Mouse (Mus musculus) hindbrain, embryonic 16.5 days (tissue): Measurements from ENCODE around the gene Plekha7. TPM values are rescaled to one million over a fixed set of nuclear protein-coding genes. Genes with fewer than 3 reads are reported as not detected.
A peak's percentile ranks its signal among the peaks of the same experiment; 100 is the strongest.

Source experiments
- ATAC-seq: fragments of 200-750 bp; cut with Nextera tagmentation; 2 replicates; pipeline ENCODE4 v1.8.0; 2017; ENCODE audit warnings: moderate TSS enrichment, moderate library complexity
- H3K27ac ChIP-seq: fragments of 300-500 bp; sonication (generic); 2 replicates; pipeline ENCODE4 v1.5.1; 2014; ENCODE audit warnings: low read depth, mild to moderate bottlenecking, control low read depth, low read length, moderate library complexity
- H3K27me3 ChIP-seq: fragments of 300-500 bp; sonication (generic); replicated peaks from 2 replicates; pipeline ENCODE4 v1.6.1; 2014; ENCODE audit warnings: low read length; ENCODE audit not compliant: control insufficient read depth, insufficient read depth
- H3K36me3 ChIP-seq: fragments of 300-500 bp; sonication (generic); 2 replicates; pipeline ENCODE4 v1.6.1; 2014; ENCODE audit warnings: mild to moderate bottlenecking, low read length, moderate library complexity, mixed read lengths; ENCODE audit not compliant: control insufficient read depth, insufficient read depth
- H3K4me1 ChIP-seq: fragments of 300-500 bp; sonication (generic); 2 replicates; pipeline ENCODE4 v1.6.1; 2014; ENCODE audit warnings: low read depth, low read length; ENCODE audit not compliant: control insufficient read depth, insufficient read depth
- H3K4me2 ChIP-seq: fragments of 300-500 bp; sonication (generic); 2 replicates; pipeline ENCODE4 v1.6.1; 2014; ENCODE audit warnings: mild to moderate bottlenecking, low read length, control low read depth, moderate library complexity
- H3K4me3 ChIP-seq: fragments of 300-500 bp; sonication (generic); 2 replicates; pipeline ENCODE4 v1.5.1; 2014; ENCODE audit warnings: mild to moderate bottlenecking, low read length, control low read depth, moderate library complexity
- H3K9ac ChIP-seq: fragments of 300-500 bp; sonication (generic); 2 replicates; pipeline ENCODE4 v1.6.1; 2014; ENCODE audit warnings: low read depth, mild to moderate bottlenecking, control low read depth, low read length, moderate library complexity
- H3K9me3 ChIP-seq: fragments of 300-500 bp; sonication (generic); 2 replicates; pipeline ENCODE4 v1.6.1; 2014; ENCODE audit warnings: mild to moderate bottlenecking, low read length, moderate library complexity; ENCODE audit not compliant: control insufficient read depth
- WGBS: fragments of 180-500 bp; shearing (Covaris S2); extraction: QIAGEN DNeasy Blood & Tissue Kit; methylation state at CpG from one replicate; pipeline ENCODE4 v1.1.7; 2014; 5-methylcytosine and 5-hydroxymethylcytosine counted together
- polyA plus RNA-seq: library from polyadenylated mRNA; unstranded; fragments of >200 nt; fragmentation: Nextera tagmentation; extraction: Ambion mirVana; gene quantifications from 2 replicates; pipeline ENCODE4 v1.2.1, GENCODE M21; 2015

Plekha7 gene
- polyA plus RNA-seq, 1 experiment from 2014 or later, result 8.5 TPM

DNA sequence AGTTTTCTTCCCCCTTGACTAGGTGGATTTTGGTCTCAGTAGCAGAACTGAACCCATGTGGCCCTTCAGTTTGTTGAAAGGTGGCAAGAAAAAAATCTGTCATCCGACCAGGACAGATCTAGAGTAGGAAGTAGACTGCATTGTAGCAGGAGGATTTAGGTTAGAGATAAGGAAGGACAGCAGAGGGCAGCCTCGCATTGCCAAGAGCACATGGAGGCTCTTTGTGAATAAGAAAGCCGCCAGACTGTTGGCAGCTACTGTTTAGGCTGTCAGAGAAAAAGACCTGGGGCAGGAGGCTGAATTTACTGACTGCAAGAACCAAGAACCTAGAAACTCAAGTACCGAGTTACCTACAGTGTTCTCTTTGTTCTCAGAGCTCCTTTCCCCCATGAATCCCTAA, 176.8 kb downstream of the Plekha7 start:
- H3K9me3 ChIP-seq, result no peaks in the 10 kb centered on the region
- no peaks in the 10 kb centered on the region; the same call in 1 of the 2 replicates for H3K4me1 ChIP-seq
- peak; percentile 68 for ATAC-seq
- H3K4me2 ChIP-seq, result no peak overlapping the region
- no peaks in the 10 kb centered on the region for H3K36me3 ChIP-seq
- peak overlapping the region; percentile 52; the same call in 1 of the 2 replicates for H3K27ac ChIP-seq
- whole genome bisulfite sequencing, result 19% methylated on average over 4 of the region's 4 CpGs
- H3K9ac ChIP-seq, result no peak overlapping the region
- H3K4me3 ChIP-seq, result no peak overlapping the region
- H3K27me3 ChIP-seq, result no peaks in the 10 kb centered on the region

DNA sequence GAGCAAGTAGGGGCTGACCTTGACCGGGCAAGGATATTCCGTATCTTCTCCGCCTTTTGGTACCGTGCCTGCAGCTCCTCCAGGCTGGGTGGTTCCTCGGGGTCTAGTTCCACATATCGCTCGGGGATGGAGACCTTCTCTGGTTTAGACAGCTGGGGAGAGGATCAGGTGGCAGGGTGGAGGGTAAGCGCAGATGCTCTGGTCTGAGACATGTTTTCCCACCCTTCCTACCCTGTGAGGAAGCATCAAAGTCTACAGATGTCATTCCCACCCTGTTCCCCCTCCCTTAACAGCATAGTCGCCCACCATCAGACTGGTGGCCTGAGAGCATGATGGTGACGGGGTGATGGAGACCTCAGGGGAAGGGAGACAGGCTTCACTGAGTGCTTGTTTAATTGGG, 178.8 kb downstream of the Plekha7 start:
- H3K36me3 ChIP-seq, result no peaks in the 10 kb centered on the region
- H3K27me3 ChIP-seq, result no peaks in the 10 kb centered on the region
- WGBS, result 87% methylated on average over 10 of the region's 10 CpGs
- no peaks in the 10 kb centered on the region; the same call in 1 of the 2 replicates for H3K4me1 ChIP-seq
- no peak overlapping the region for H3K9ac ChIP-seq
- ATAC-seq, result no peak
- no peaks in the 10 kb centered on the region for H3K9me3 ChIP-seq
- no peak overlapping the region for H3K27ac ChIP-seq
- H3K4me2 ChIP-seq, result no peak overlapping the region
- no peak overlapping the region for H3K4me3 ChIP-seq

DNA sequence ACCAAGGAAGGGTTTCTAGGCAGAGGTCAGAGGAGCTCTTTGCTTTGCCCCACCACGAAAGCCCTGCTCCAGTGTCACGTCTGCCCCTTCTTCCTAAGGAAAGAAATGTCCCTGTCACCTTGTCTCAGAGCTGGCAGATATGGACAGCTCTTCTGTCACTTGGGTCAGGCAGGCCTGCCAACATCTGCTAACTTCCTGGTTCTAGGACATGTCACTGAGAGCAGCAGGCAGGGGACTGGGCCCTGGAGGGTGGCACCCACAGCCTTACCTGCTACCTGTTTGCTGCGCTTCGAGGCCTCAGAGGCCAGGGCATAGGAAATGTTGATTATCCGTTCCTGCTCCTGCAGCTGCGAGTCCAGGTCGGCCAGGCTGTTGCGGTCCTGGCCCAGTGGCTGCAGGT, 179.9 kb downstream of the Plekha7 start:
- WGBS, result 97% methylated on average over 8 of the region's 8 CpGs
- Histone ChIP-seq H3K9ac (no peak overlapping the region), H3K27me3 (no peaks in the 10 kb centered on the region), H3K27ac (no peak overlapping the region), H3K4me3 (no peak overlapping the region), H3K36me3 (no peaks in the 10 kb centered on the region), H3K4me1 (peaks cover 4% of the 10 kb centered on the region; the same call in 1 of the 2 replicates), H3K9me3 (no peaks in the 10 kb centered on the region), H3K4me2 (no peak overlapping the region)
- ATAC-seq, result no peak

DNA sequence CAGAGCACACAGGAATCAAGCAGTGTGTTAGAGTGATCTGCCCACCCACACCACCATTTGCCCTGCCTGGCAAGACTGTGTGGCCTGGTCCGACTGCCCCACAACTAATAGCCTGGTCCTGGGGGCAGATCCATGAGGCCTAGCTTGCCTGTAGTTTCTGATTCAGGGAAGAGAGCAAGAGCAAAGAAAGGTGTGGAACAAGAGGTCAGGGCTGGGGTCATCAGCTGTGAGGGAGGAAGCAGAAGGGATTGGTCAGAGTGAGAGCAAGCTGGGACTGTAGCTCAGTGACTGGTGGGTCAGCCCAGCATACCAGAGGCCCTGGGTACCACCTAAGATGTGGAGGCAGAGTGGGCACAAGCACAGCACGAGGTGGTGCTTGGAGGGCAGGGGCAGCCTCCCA, 181.1 kb downstream of the Plekha7 start:
- H3K36me3 ChIP-seq, result no peaks in the 10 kb centered on the region
- peaks cover 4% of the 10 kb centered on the region; the same call in 1 of the 2 replicates for H3K4me1 ChIP-seq
- no peak for ATAC-seq
- no peak overlapping the region for H3K27ac ChIP-seq
- no peaks in the 10 kb centered on the region for H3K9me3 ChIP-seq
- H3K4me3 ChIP-seq, result no peak overlapping the region
- H3K27me3 ChIP-seq, result no peaks in the 10 kb centered on the region
- H3K9ac ChIP-seq, result no peak overlapping the region
- no peak overlapping the region for H3K4me2 ChIP-seq
- WGBS, result 94% methylated on average over 2 of the region's 2 CpGs

DNA sequence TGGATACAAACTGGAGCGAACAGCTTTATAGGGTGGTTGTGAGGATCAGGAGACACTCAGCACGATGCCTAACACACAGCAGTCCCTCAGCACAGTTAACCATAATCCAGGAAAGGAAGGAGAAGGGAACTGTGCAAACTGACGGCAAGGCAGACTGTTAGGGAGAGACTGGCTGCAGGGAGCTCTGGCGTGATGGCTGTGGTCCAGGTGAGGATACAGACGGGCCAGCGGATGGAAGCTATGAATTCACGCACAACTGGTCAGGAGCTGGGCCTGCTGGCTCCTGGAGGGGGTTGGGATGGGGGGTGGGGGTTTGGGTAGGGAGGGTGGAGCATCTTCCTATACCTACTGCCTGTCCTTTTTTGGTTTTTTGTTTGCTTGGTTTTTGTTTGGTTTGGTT, 182.5 kb downstream of the Plekha7 start:
- no peaks in the 10 kb centered on the region for H3K27me3 ChIP-seq
- no peak overlapping the region for H3K4me2 ChIP-seq
- ATAC-seq, result no peak
- peaks cover 4% of the 10 kb centered on the region; the same call in 1 of the 2 replicates for H3K4me1 ChIP-seq
- H3K9me3 ChIP-seq, result no peaks in the 10 kb centered on the region
- no peak overlapping the region for H3K9ac ChIP-seq
- no peaks in the 10 kb centered on the region for H3K36me3 ChIP-seq
- no peak overlapping the region for H3K4me3 ChIP-seq
- WGBS, result 67% methylated on average over 7 of the region's 7 CpGs
- no peak overlapping the region for H3K27ac ChIP-seq

DNA sequence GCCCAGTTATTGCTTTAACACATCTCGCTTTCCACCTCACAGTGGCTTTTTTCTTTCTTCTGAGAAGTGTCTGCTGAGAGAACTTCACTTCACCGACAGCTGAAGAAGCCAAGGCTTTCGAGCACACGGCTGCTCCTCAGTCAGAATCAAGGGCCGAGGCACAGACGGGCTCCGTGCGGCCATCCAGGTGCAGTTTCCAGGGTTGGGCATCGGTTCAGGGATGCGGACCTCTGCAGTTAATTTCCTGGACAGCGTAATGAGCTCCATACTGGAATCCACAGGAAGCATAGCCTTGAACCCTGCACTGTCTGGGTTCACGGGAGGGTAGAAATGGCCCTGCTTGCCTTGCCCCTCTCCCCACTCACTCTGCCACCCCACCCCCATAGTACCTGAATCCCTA, 184.1 kb downstream of the Plekha7 start:
- no peak for ATAC-seq
- no peak overlapping the region for H3K9ac ChIP-seq
- no peaks in the 10 kb centered on the region for H3K9me3 ChIP-seq
- no peaks in the 10 kb centered on the region for H3K27me3 ChIP-seq
- no peak overlapping the region for H3K27ac ChIP-seq
- H3K4me1 ChIP-seq, result peaks cover 4% of the 10 kb centered on the region; the same call in 1 of the 2 replicates
- H3K4me3 ChIP-seq, result no peak overlapping the region
- 84% methylated on average over 12 of the region's 12 CpGs for WGBS
- H3K4me2 ChIP-seq, result no peak overlapping the region
- H3K36me3 ChIP-seq, result no peaks in the 10 kb centered on the region

DNA sequence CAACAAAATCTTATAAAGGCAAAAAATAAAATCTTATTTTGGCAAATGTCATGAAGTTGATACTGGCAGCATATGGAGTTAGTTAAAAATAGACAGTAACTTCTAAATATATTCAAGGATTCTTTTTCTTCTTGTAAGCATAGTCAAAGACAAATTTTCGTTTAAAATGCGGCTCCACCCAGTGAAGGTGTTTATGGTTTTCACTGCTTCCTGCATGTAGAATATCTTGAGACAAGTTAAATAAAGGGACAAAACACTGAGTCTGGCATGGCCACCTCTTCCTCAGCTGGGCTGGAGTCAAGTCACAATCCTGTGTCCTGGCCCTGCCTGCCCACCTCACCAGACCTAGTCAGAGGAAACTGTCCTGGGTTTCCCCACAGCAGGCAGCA, 184.6 kb downstream of the Plekha7 start:
- no peak overlapping the region for H3K27ac ChIP-seq
- 92% methylated on average over 2 of the region's 2 CpGs for WGBS
- no peak overlapping the region for H3K9ac ChIP-seq
- H3K36me3 ChIP-seq, result no peaks in the 10 kb centered on the region
- peaks cover 4% of the 10 kb centered on the region; the same call in 1 of the 2 replicates for H3K4me1 ChIP-seq
- no peaks in the 10 kb centered on the region for H3K27me3 ChIP-seq
- H3K4me2 ChIP-seq, result no peak overlapping the region
- ATAC-seq, result no peak
- H3K9me3 ChIP-seq, result no peaks in the 10 kb centered on the region
- H3K4me3 ChIP-seq, result no peak overlapping the region

DNA sequence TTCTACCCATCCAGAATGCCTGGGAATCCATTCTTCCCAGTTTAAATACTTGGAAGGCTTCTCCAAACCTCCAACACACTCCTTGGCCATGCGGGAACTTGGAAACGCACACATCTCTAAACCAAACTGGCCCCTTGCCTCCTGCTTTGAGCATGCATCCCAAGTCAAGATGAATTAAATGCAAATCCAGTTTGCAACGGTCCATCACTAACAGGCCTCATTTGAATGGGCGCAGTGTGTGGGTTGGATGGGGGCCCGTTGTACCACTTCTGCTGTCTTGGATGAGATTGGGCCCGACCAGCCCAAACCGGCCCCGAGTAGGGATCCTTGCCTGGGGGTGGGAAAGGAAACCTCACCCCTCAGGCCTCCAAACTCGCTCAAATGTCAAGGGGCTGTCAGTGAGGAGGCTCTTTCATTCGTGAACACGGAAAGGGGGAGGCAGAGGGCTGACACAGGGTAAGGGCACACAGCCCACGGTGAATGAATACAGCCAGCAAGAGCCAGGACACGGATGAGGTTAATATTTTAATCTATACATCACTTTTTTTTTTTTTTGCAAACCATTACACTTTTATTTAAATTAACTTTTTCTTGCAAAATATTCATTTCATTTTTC, 185.1 kb downstream of the Plekha7 start:
- Histone ChIP-seq H3K27me3 (no peaks in the 10 kb centered on the region), H3K4me3 (no peak overlapping the region), H3K36me3 (no peaks in the 10 kb centered on the region), H3K9ac (no peak overlapping the region), H3K4me2 (no peak overlapping the region), H3K9me3 (no peaks in the 10 kb centered on the region), H3K4me1 (peaks cover 4% of the 10 kb centered on the region; the same call in 1 of the 2 replicates), H3K27ac (peak overlapping the region; percentile 29; the same call in 1 of the 2 replicates)
- 31% methylated on average over 13 of the region's 13 CpGs for WGBS
- peak; percentile 92 for ATAC-seq

DNA sequence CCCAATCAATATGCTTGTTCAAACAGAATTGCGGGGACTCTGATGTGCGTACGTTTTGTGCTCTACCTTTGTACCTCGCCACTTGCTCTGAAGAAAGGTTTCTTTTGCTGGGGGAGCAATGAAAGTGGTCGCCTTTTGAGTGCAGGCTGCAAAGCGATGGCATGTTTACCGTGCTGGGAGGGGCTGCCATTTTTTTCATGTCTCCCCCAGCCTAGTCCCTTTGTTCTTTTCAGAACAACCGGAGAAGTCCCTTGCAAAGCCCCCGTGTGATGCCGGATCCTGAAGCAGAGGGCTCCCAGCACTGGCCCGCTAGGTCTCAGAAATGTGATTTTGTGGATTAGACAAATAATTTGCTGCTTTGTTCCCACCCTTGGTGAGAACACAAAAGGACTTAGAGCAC, 187.0 kb downstream of the Plekha7 start:
- Histone ChIP-seq H3K4me1 (peaks cover 4% of the 10 kb centered on the region; the same call in 1 of the 2 replicates), H3K27ac (no peak overlapping the region), H3K4me2 (no peak overlapping the region), H3K9me3 (no peaks in the 10 kb centered on the region), H3K27me3 (no peaks in the 10 kb centered on the region), H3K36me3 (no peaks in the 10 kb centered on the region), H3K9ac (no peak overlapping the region), H3K4me3 (no peak overlapping the region)
- 35% methylated on average over 11 of the region's 11 CpGs for WGBS
- no peak for ATAC-seq
